Mouse (Mus musculus) liver, embryonic 14.5 days (tissue): ENCODE measurements around the gene Tgfbr3.

Source experiments
- CTCF ChIP-seq: IDR thresholded peaks from 2 replicates; pipeline ENCODE4 v1.5.1; 2016; ENCODE audit warnings: antibody characterized with exemption, low read depth, control low read depth
- EP300 ChIP-seq: IDR thresholded peaks from 2 replicates; pipeline ENCODE4 v1.6.1; 2016; ENCODE audit warnings: antibody characterized with exemption, low read depth

GRCm38 (mm10) chr5:107094233-107094632, 195.2 kb downstream of the Tgfbr3 start:
- no peak for TF ChIP-seq CTCF
- no peak for TF ChIP-seq EP300
